Mouse (Mus musculus): Measurements from ENCODE around the gene Cyp1b1. TPM values are rescaled to one million over a fixed set of nuclear protein-coding genes. Genes with fewer than 3 reads are reported as not detected.
A peak's percentile ranks its signal among the peaks of the same experiment; 100 is the strongest.

Cyp1b1 gene
- polyA plus RNA-seq (2015; fragmentation: Nextera tagmentation; extraction: Ambion mirVana) = 1.2 and 1.6 TPM in 2 replicates

DNA sequence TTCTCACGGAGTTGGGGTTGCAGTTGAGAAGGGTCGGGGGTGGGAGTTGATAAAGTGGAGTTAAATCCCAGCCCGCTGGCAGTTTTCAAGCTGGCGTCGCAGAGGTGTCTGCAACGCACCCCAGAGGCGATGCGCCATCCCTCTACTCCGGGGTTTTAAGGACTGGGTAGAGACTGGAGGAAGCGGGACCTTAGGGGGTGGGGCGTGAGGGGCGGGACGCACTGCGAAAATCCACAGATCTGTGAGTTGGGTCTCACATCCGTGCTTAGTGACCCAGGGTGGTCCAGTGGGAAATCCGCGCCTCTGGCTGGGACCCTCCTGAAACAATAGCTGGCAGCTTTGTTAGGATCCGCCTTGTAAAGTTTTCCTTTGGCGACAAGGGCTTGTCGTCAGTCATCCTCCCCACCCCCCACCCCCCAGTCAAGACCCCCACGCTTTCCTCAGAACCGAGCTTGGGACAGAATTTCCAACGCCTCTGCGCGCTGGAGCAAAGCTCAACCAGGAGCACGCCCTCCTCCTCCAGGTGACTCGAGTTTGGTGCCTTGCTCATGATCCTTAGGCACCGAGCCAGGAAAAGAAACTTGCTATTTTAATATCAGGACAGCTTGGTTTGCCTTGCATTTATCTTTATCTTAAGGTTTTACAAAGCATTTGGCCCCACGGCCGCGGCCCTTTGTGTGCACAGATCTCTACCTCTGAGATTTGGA, at the start of gene Cyp1b1:
Gene Cyp1b1 (minus strand): TSS at position 131 of the 707 bp plus-strand sequence.
- H3K4me2 ChIP-seq = peak within 1 kb of the TSS; percentile 79
- no peaks in the 10 kb centered on the region for H3K9me3 ChIP-seq
- peak within 1 kb of the TSS; percentile 74 for H3K9ac ChIP-seq
- no peaks in the 10 kb centered on the region for H3K36me3 ChIP-seq
- under 1% methylated on average over 31 of the region's 31 CpGs for WGBS
- ATAC-seq (ENCODE audit: extremely low read depth, insufficient number of reproducible peaks, low FRiP score, low TSS enrichment) = no peak
- H3K4me3 ChIP-seq = peak within 1 kb of the TSS; percentile 57
- H3K4me1 ChIP-seq = peaks cover 34% of the 10 kb centered on the region
- peaks cover 67% of the 10 kb centered on the region for H3K27me3 ChIP-seq (replicated peaks)
- H3K27ac ChIP-seq (replicated peaks) = no peak within 1 kb of the TSS

GRCm38 (mm10) chr17:79761841-79762240, 47.0 kb upstream of the Cyp1b1 start:
- Histone ChIP-seq H3K9me3 (no peaks in the 10 kb centered on the region), H3K27me3 (replicated peaks) (no peaks in the 10 kb centered on the region), H3K36me3 (no peaks in the 10 kb centered on the region), H3K4me3 (no peak overlapping the region), H3K4me2 (no peak overlapping the region), H3K27ac (replicated peaks) (no peak overlapping the region), H3K4me1 (no peaks in the 10 kb centered on the region), H3K9ac (no peak overlapping the region)
- no peak for ATAC-seq (ENCODE audit: extremely low read depth, insufficient number of reproducible peaks, low FRiP score, low TSS enrichment)
- WGBS = 76% methylated on average over 1 of the region's 1 CpGs

DNA sequence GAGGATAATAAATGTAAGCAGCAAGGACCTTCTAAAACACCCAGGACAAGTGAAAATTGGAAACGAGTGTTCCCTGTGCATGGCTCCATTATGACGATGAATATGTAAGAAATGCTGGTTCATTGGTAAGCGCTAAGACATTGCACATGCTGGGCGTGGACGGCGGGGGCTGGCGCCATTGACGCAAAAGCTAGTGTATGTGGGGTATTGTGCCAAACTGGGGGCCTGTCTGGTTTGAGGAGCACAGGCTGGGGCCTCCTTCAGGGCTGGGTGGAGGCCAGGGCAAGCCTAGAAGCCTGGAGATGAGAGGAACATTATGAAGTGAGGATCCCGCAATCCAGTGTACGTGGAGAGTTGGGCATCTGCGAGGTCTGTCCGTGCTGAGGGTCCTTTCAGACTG, 39.0 kb upstream of the Cyp1b1 start:
- no peak overlapping the region for H3K4me2 ChIP-seq
- ATAC-seq (ENCODE audit: extremely low read depth, insufficient number of reproducible peaks, low FRiP score, low TSS enrichment) = no peak; the same call in 1 of the 2 replicates
- H3K27me3 ChIP-seq (replicated peaks) = no peaks in the 10 kb centered on the region
- no peaks in the 10 kb centered on the region for H3K36me3 ChIP-seq
- H3K4me3 ChIP-seq = no peak overlapping the region
- no peak overlapping the region for H3K27ac ChIP-seq (replicated peaks)
- WGBS = 92% methylated on average over 12 of the region's 12 CpGs
- H3K9me3 ChIP-seq = no peaks in the 10 kb centered on the region
- H3K9ac ChIP-seq = no peak overlapping the region
- peaks cover 9% of the 10 kb centered on the region; the same call in 1 of the 2 replicates for H3K4me1 ChIP-seq

DNA sequence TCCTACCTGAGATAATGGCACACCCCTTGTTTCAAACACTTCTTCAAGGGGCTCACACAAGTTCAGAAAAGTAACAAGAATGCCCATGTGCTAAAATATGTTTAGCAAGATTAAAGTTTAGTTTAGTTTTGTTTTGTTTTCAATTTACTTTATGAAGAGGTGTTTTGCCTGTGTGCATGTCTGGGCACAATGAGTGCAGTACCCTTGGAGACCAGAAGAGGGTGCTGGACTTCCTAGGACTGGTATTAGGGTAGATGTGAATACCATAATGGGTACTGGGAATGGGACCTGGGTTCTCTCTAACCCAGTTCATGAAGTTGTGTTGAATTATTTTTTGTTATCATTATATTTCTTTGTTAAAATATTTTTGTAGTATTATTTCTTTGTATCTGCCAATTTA, 38.0 kb upstream of the Cyp1b1 start:
- Histone ChIP-seq H3K27ac (replicated peaks) (no peak overlapping the region), H3K4me3 (no peak overlapping the region), H3K9ac (no peak overlapping the region), H3K27me3 (replicated peaks) (no peaks in the 10 kb centered on the region), H3K36me3 (no peaks in the 10 kb centered on the region), H3K4me2 (no peak overlapping the region), H3K4me1 (peaks cover 9% of the 10 kb centered on the region; the same call in 1 of the 2 replicates), H3K9me3 (no peaks in the 10 kb centered on the region)
- ATAC-seq (ENCODE audit: extremely low read depth, insufficient number of reproducible peaks, low FRiP score, low TSS enrichment) = no peak

GRCm38 (mm10) chr17:79751661-79752191, 36.9 kb upstream of the Cyp1b1 start:
- Histone ChIP-seq H3K4me3 (no peak overlapping the region), H3K36me3 (no peaks in the 10 kb centered on the region), H3K9ac (no peak overlapping the region), H3K4me1 (peaks cover 9% of the 10 kb centered on the region; the same call in 1 of the 2 replicates), H3K4me2 (no peak overlapping the region), H3K27me3 (replicated peaks) (no peaks in the 10 kb centered on the region), H3K27ac (replicated peaks) (no peak overlapping the region), H3K9me3 (peaks cover 5% of the 10 kb centered on the region; the same call in 1 of the 2 replicates)
- 73% methylated on average over 6 of the region's 6 CpGs for WGBS
- ATAC-seq (ENCODE audit: extremely low read depth, insufficient number of reproducible peaks, low FRiP score, low TSS enrichment) = no peak

DNA sequence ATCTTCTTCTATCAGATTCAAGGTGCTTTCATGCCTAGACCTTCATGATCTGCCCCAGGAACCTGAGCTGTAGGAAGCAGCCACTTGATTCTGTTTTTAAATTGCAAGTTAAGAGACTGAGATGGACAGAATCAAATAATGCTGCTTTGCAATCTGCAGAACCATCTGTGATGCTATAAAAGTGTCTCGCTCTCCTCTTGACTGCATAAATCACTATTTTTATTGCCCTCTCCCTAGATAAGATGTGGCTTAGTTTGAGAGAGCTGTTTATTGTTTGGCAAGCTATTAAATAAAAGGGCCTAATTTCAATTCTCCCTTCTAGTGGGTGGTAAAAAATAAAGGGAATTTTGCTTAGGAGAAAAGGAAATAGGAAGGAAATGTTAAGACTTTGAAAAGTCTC, 34.8 kb upstream of the Cyp1b1 start:
- H3K4me3 ChIP-seq = no peak overlapping the region
- no peak overlapping the region for H3K4me2 ChIP-seq
- H3K36me3 ChIP-seq = no peaks in the 10 kb centered on the region
- H3K27ac ChIP-seq (replicated peaks) = no peak overlapping the region
- H3K27me3 ChIP-seq (replicated peaks) = no peaks in the 10 kb centered on the region
- H3K4me1 ChIP-seq = peaks cover 13% of the 10 kb centered on the region
- H3K9ac ChIP-seq = no peak overlapping the region
- ATAC-seq (ENCODE audit: extremely low read depth, insufficient number of reproducible peaks, low FRiP score, low TSS enrichment) = no peak
- WGBS = 84% methylated on average over 1 of the region's 1 CpGs
- H3K9me3 ChIP-seq = peaks cover 5% of the 10 kb centered on the region; the same call in 1 of the 2 replicates

- 84% methylated on average over 11 of the region's 11 CpGs for WGBS
- ATAC-seq (ENCODE audit: extremely low read depth, insufficient number of reproducible peaks, low FRiP score, low TSS enrichment) = no peak
- H3K4me1 ChIP-seq = peaks cover 13% of the 10 kb centered on the region
- H3K27ac ChIP-seq (replicated peaks) = no peak overlapping the region
- H3K36me3 ChIP-seq = no peaks in the 10 kb centered on the region
- H3K4me3 ChIP-seq = no peak overlapping the region
- H3K27me3 ChIP-seq (replicated peaks) = no peaks in the 10 kb centered on the region
- H3K4me2 ChIP-seq = no peak overlapping the region
- no peak overlapping the region for H3K9ac ChIP-seq
- H3K9me3 ChIP-seq = peaks cover 5% of the 10 kb centered on the region; the same call in 1 of the 2 replicates
These were observed 32.1 kb upstream of the Cyp1b1 start for GRCm38 (mm10) chr17:79746954-79747353.

DNA sequence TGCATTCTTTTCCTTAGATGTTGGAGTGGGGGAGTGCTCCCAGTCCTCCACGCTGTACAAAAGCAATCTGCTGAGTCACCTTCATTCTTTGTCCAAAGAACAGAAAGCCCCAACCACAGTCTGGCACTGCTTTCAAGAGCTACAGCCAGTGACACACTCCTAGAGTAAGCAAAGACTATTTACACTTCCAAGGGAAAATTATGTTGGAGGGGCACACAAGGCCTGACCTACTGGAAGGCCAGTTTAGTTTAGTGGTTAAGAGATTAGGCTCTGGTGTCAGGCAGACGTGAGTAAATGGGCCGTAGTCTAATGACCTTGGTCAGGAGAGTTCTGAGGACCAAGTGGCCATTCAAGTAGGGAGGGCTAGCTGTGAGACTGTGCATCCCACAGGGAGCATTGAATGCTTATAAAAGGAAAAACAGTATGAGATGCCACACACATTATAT, 31.3 kb upstream of the Cyp1b1 start:
- Histone ChIP-seq H3K36me3 (no peaks in the 10 kb centered on the region), H3K9me3 (peaks cover 5% of the 10 kb centered on the region; the same call in 1 of the 2 replicates), H3K4me2 (no peak overlapping the region), H3K9ac (no peak overlapping the region), H3K27me3 (replicated peaks) (no peaks in the 10 kb centered on the region), H3K4me3 (no peak overlapping the region), H3K4me1 (peaks cover 13% of the 10 kb centered on the region), H3K27ac (replicated peaks) (no peak overlapping the region)
- ATAC-seq (ENCODE audit: extremely low read depth, insufficient number of reproducible peaks, low FRiP score, low TSS enrichment) = no peak
- 19% methylated on average over 3 of the region's 3 CpGs for WGBS

DNA sequence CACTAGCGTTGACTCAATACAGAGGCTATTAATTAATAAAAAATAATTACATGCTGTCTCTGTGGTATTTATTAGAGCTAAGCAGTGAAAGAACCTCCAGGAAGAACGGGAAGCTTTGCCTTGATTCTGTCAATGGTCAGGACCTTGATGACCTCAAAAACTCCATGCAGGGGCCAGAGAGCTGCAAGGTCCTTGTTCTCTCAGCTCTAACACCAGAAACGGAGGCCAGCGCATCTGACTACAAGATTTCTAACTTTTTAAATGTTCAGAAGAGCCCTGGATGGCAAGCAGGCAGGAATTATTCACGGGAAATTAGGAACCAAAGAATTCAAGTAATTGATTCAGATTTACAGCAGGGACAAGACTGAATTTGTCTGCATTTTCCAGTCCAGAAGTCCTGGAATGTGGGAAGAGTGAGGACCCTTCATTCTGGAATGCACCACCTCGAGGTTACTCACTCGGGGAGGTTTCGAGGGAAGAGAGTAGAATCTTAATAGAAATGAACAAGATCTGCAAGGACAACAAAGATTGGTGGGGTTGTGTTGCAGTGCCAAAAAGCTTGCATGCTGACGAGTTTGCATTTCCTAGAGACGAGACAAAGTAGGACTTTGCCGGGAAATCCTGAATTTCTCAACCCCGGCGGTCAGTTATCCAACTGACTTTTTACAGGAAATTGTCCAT, 30.3 kb upstream of the Cyp1b1 start:
- no peak for ATAC-seq (ENCODE audit: extremely low read depth, insufficient number of reproducible peaks, low FRiP score, low TSS enrichment)
- no peak overlapping the region for H3K4me3 ChIP-seq
- peaks cover 13% of the 10 kb centered on the region for H3K4me1 ChIP-seq
- H3K27ac ChIP-seq (replicated peaks) = no peak overlapping the region
- no peak overlapping the region for H3K9ac ChIP-seq
- no peaks in the 10 kb centered on the region for H3K36me3 ChIP-seq
- 49% methylated on average over 13 of the region's 13 CpGs for WGBS
- H3K9me3 ChIP-seq = peaks cover 5% of the 10 kb centered on the region; the same call in 1 of the 2 replicates
- H3K27me3 ChIP-seq (replicated peaks) = no peaks in the 10 kb centered on the region
- no peak overlapping the region for H3K4me2 ChIP-seq

DNA sequence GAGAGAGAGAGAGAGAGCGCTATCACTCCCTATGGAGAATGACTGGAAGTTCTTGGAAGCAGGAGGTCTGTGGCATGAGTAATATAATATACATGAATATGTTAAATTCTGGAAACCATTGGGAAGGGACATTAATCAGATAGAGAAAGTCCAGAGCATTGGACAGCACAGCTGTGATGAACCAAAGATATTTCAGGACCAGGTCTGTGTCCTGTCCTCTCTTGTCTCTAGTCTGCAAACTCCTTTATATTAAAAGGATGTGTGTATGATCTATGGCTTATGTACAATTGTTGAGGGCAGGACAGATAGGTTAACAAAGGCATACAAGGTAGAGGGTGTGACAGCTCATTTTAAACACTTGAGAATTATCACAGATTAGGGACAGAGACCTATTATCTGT, 28.6 kb upstream of the Cyp1b1 start:
- Histone ChIP-seq H3K9me3 (peaks cover 5% of the 10 kb centered on the region; the same call in 1 of the 2 replicates), H3K27ac (replicated peaks) (no peak overlapping the region), H3K4me1 (peaks cover 15% of the 10 kb centered on the region), H3K27me3 (replicated peaks) (no peaks in the 10 kb centered on the region), H3K36me3 (no peaks in the 10 kb centered on the region), H3K4me2 (no peak overlapping the region), H3K4me3 (no peak overlapping the region), H3K9ac (no peak overlapping the region)
- ATAC-seq (ENCODE audit: extremely low read depth, insufficient number of reproducible peaks, low FRiP score, low TSS enrichment) = no peak
- 86% methylated on average over 1 of the region's 1 CpGs for WGBS

DNA sequence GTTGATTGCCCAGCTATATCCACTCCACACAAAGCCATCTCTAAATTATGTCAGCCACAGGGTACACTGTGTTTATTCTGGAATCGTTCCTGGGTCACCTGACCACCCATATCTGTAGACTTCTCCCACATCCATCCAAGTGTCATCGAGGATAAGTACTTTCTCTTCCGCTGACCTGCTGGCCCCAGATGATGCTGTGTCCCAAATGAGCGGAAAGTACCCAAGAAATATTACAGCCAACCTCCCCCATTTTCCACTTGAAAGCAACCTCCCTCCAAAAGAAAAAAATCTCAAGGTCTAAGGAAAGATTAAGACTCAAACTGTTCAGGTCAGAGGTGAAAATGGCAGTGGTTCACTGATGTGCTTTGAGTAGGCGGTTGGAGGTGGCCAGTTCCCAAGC, 27.8 kb upstream of the Cyp1b1 start:
- H3K4me2 ChIP-seq = no peak overlapping the region
- H3K27ac ChIP-seq (replicated peaks) = no peak overlapping the region
- H3K4me1 ChIP-seq = peaks cover 22% of the 10 kb centered on the region
- 63% methylated on average over 5 of the region's 5 CpGs for WGBS
- H3K4me3 ChIP-seq = no peak overlapping the region
- H3K9ac ChIP-seq = no peak overlapping the region
- no peaks in the 10 kb centered on the region for H3K36me3 ChIP-seq
- no peak for ATAC-seq (ENCODE audit: extremely low read depth, insufficient number of reproducible peaks, low FRiP score, low TSS enrichment)
- no peaks in the 10 kb centered on the region for H3K27me3 ChIP-seq (replicated peaks)
- H3K9me3 ChIP-seq = peaks cover 3% of the 10 kb centered on the region; the same call in 1 of the 2 replicates

Measured in heart, embryonic 13.5 days (tissue).